Mouse (Mus musculus): Measurements from ENCODE around the gene Cfap65.
A peak's percentile ranks its signal among the peaks of the same experiment; 100 is the strongest.

Gene Cfap65

DNA sequence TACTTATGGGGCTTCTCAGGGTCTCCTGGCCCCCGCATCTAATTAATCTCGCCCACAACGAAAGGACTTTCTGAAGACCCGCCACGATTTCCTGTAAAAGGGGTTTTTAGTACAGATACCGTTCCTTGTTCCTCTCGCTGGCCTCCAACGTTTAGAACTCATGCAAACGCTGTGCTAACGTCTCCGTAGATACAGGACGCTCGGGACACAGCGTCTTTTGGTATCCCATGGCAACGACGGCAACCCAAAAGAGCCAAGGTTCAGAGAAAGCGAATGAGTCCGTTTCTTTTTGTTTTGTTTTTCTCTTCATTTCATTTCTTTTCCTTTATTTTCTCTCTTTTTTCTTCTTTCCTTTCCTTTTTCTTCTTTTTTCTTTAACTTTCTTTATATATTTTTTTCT, at the start of gene Cfap65:
Gene Cfap65, minus strand, starts transcription at position 198 of the 400 bp plus-strand sequence.
- DNase-seq = peak; percentile 63

DNA sequence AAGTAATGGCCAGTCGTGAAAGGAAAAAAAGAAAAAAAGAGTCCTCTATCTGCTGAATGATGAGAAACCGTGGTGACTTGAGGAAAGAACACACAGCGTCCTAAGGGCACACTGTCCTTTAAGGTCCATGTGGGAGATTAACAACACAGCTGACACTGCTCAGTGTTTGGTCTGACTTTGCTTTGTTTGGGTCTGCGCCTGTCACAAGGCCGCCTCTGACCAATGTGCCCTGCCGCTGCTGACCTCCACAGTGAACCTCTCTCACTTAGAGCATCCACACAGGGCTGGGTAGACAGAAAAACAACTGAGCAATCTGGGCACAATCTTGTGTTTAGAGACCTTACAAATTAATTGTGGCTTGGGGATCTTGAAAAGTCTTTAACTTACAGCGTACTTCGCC, 41.6 kb upstream of the Cfap65 start:
- DNase-seq = no peak

DNA sequence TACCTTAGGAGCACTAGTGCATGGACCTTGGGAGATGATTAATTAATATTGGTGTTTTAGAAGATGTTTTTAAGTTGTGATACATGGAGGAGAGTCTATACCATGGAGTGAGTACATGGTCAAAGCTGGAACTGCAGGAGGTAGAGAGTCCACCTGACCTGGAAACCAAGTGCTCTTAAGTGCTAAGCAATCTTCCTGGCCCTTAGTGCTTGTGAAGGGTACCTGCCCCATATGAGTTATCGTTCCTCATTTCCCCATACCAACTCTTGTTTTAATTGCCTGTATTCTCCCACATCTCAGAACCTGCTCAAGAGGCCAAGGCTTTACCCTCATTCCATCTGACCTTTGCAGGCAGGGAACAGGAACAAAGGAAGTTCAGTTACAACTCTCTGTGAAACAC, 40.5 kb upstream of the Cfap65 start:
- DNase-seq = no peak

DNA sequence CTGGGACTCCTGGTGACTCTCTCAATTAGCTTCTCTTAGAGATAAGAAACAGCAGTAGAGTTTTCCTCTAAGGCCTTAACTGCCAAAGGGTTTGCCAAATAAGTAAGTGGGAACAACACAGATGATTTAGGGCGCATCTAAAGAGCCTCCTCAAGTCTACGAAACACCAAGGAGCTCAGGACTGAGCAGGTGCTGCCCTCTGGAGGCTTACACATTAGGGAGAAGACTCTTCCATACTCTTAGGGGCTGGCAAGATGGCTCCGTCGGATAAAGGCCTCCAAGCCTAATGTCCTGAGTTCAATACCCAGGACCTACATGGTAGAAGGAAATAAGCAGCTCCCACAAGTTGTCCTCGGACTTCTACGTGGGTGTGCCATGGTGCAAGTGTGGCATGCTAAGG, 38.2 kb upstream of the Cfap65 start:
- DNase-seq = no peak

GRCm38 (mm10) chr1:74971353-74972050, 36.1 kb upstream of the Cfap65 start:
- DNase-seq = no peak

DNA sequence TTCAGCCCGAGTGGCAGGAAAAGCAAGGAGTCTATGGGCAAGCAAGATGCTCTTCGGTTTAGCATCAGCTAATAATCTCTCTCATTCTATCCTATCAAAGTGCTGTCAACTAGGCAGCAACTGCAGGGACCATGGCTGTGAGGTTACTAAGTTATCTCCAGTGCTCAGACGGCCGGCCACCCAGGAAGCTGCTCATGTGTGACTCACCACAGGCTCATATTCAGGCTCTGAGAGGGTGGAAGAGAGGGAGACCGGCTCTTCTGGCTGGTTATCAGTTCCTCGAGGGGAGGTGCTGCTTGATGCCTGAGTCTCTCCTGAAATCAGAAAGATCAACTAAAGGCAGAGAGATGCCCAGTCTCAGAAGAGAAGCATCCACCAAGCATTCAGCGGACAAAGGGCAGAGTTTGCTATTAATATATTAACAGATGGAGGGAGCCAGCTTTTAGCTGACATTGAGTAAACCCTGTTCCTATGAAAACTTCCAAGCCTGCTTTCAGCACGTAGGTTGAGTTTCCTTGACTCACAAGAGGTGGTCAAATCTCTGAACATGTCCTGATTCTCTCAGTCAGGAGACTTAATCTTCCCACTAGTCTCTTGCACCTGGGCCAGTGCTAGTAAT, 32.7 kb upstream of the Cfap65 start:
- DNase-seq = no peak

DNA sequence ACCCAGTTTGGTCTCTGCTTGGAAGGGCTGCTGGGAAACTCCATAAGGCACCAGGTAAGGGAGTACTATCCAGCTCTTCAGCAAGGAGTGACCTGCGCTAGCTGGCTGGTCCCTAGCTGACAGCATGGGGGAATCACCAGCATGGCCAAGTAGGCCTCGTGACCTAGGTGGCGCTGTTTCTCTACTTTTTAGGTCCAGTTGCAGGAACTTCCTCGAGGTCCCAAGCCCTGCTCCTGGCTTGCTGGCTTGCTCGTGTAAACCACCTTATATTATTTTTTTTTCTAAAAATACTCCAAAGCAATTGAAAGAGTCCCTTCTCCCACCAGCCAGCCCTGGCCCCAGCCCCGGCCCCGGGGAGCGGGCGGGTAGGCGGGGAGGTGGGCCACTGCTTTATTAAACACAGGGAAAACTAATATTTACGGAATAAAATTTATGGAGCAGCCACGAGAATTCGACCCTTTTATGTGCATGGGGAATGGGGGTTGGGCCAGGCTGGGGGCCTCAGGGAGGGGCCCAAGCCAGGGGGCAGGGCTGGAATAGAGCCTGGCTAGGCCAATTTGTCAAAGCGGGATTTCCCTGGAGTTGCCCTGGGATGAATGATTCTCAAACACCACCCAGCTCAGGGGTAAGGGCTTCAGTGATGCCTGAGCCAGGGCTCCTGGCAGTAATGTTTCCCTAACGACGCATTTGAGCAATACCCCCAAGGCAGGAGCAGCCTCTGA, 29.3 kb upstream of the Cfap65 start:
- DNase-seq = peak; percentile 38

- no peak for DNase-seq
Measured at GRCm38 (mm10) chr1:74962853-74963227, 27.4 kb upstream of the Cfap65 start.

GRCm38 (mm10) chr1:74962126-74962852, 26.9 kb upstream of the Cfap65 start:
- DNase-seq = no peak

DNA sequence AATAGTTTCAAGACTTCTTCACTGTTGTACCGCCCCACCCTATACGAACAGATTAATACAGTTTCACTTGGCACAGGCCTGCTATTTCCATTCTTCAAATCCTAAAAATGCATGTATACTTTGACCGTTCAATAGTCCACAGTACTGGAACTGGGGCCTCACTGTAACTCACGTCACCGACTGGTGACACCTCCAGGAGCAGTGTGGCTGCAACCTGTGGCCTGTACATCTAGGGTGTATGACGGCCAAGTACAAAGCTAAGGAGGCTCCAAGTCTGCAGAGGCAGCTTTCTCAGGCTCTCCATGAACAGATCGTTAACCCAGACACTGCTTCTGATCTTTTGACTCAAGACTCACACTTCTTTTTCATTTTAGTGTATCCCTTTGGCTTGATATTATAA, 26.3 kb upstream of the Cfap65 start:
- DNase-seq = no peak

- no peak for DNase-seq
Measured at GRCm38 (mm10) chr1:74960059-74960458, 24.7 kb upstream of the Cfap65 start.

- DNase-seq = no peak
Measured at GRCm38 (mm10) chr1:74951556-74952210, 16.3 kb upstream of the Cfap65 start, which contains the start of gene Ihh. Ihh (minus strand) TSS chr1:74951672.

- peak; percentile 8 for DNase-seq
Measured at GRCm38 (mm10) chr1:74950576-74951490, 15.4 kb upstream of the Cfap65 start.

- no peak for DNase-seq
Measured at GRCm38 (mm10) chr1:74950066-74950465, 14.7 kb upstream of the Cfap65 start.

DNA sequence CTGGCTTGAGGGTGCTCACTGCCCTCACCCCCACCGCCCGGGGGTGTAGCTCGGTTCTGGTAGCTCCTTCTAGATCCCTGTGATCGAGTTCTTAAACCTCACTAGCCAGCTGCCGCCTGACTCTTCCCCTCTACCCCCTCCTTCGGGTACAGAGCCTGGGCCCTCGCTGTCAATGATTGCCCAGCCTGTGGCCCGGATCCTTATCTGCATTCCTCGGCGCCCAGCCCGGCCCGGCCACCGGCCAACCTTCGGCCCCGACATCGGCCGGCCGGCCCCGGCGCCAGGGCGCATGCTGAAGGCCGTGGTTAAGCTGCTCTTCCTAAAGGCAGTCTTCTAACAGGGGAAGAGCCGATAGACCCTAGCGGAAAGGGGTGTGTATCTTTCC, 14.3 kb upstream of the Cfap65 start:
- DNase-seq = no peak

- peak; percentile 46 for DNase-seq
Measured at GRCm38 (mm10) chr1:74948784-74949665, 13.6 kb upstream of the Cfap65 start.

DNA sequence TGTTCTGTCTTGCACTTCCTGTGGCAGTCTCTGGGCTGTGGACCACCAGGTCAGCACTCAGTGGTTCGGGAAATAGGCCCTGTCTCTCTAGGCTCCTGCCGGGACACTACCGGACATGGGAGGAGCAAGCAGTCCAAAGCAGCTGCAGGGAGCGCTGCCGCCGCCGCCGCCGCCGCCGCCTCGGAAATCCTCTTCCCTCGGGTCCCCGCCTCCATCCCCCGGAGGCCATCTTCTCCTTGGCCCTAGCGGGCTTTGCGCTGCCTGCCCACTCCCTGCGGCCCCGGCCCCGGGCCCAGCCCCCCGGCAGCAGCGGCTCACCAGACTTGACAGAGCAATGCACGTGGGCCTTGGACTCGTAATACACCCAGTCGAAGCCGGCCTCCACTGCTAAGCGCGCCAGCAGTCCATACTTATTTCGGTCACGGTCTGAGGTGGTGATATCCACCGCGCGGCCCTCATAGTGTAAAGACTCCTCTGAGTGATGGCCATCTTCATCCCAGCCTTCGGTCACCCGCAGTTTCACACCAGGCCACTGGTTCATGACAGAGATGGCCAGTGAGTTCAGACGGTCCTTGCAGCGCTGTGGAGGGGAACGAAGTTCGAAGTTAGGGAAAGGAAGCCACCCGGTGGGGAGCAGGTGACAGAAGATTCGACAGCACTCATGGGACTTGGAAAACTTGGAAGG, 12.7 kb upstream of the Cfap65 start:
- DNase-seq = no peak

- DNase-seq = no peak
Measured at GRCm38 (mm10) chr1:74941651-74942360, 6.4 kb upstream of the Cfap65 start.

DNA sequence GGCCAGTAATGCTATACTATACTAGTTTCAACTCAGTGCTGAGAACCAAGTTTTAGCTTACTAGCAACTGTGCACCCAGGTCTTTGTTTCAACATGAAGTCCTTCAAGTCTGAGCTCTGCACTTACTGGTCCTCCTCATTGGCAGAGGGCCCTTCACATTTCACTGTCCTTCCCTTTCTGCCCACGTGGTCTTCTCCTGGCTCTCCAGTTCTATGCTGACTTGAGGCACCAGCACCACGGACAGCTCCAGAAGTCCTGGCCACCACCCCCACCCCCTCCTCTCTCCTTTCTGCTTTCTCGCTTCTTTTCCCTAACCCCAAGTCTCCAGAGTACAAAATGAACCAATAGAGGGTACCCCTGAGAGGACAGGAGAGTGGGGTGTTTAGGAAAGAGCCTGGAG, 4.4 kb upstream of the Cfap65 start:
- DNase-seq = no peak

Data from right cerebral cortex, postnatal 25 days (tissue).